Mouse (Mus musculus): ENCODE results near the gene Fbxo46. TPM values are rescaled to one million over a fixed set of nuclear protein-coding genes. Genes with fewer than 3 reads are reported as not detected.

Gene Fbxo46
- polyA plus RNA-seq, 1 experiment = not detected

DNA sequence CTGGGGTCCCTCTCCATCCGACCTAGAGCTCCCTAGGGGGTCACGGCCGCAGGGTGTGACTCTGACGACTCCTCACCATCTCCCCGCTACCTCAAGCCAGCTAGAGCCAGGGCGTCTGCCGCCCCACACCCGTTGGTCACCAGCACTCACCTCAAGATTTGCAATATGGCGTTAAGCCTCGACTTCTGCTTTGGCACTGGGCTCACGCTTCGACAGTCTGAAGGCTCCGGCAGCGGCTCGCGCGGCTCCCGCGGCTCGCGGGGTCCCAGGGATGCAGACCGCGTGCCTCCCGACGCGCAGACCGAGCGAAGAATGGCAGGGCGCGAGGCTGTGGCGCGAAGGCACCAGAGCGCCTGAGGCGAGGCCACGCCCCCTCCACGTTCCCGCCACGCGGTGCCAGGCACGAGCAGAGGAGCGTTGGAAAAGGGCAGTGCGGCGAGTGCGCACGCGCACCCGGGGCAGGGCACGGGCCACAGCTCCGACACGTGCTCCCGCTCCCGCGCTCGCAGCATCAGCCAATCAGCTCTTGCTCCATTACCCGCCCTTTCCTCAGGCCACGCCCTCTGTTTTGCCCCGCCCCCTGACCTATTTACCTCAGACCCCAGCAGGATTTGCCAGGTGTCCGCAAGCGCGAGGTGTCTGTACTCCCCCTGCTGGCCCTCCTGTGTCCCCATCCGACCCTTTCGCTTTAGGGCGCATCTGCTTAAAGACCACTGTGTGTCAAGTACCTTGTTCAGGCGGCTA lies 1.5 kb upstream of the Fbxo46 start, which contains the start of gene Gm4969:
Gene Gm4969, minus strand, starts transcription at position 341 of the 744 bp plus-strand sequence.
- H3K4me1 ChIP-seq (ENCODE audit: control insufficient read depth, insufficient read depth, low read length) = peaks cover 12% of the 10 kb centered on the region
- TF ChIP-seq POLR2A (IDR thresholded peaks at IDR 0.05; ENCODE audit: insufficient read depth, low read depth, low read length) (no peak), CTCF (IDR thresholded peaks at IDR 0.05; ENCODE audit: insufficient read depth, low read depth, low read length) (no peak)
- peak within 1 kb of the TSS; percentile 29 for H3K4me3 ChIP-seq (ENCODE audit: insufficient read depth, low read depth, low read length)
- WGBS = 21% methylated on average over 64 of the region's 64 CpGs
- no peak within 1 kb of the TSS for H3K27ac ChIP-seq (ENCODE audit: insufficient read depth, low read depth, low read length)

GRCm38 (mm10) chr7:19119083-19119482 lies 576 bp upstream of the Fbxo46 start:
- Histone ChIP-seq H3K27ac (ENCODE audit: insufficient read depth, low read depth, low read length) (no peak overlapping the region), H3K4me1 (ENCODE audit: control insufficient read depth, insufficient read depth, low read length) (peaks cover 12% of the 10 kb centered on the region), H3K4me3 (ENCODE audit: insufficient read depth, low read depth, low read length) (no peak overlapping the region)
- TF ChIP-seq CTCF (IDR thresholded peaks at IDR 0.05; ENCODE audit: insufficient read depth, low read depth, low read length) (no peak), POLR2A (IDR thresholded peaks at IDR 0.05; ENCODE audit: insufficient read depth, low read depth, low read length) (no peak)
- WGBS = 92% methylated on average over 8 of the region's 8 CpGs

GRCm38 (mm10) chr7:19121686-19122085 lies 2.0 kb downstream of the Fbxo46 start:
- 76% methylated on average over 4 of the region's 4 CpGs for WGBS
- Histone ChIP-seq H3K4me1 (ENCODE audit: control insufficient read depth, insufficient read depth, low read length) (peaks cover 12% of the 10 kb centered on the region), H3K27ac (ENCODE audit: insufficient read depth, low read depth, low read length) (no peak overlapping the region), H3K4me3 (ENCODE audit: insufficient read depth, low read depth, low read length) (no peak overlapping the region)
- no peak for TF ChIP-seq CTCF (IDR thresholded peaks at IDR 0.05; ENCODE audit: insufficient read depth, low read depth, low read length)
- no peak for TF ChIP-seq POLR2A (IDR thresholded peaks at IDR 0.05; ENCODE audit: insufficient read depth, low read depth, low read length)

GRCm38 (mm10) chr7:19124713-19125112 lies 5.1 kb downstream of the Fbxo46 start:
- Histone ChIP-seq H3K4me3 (ENCODE audit: insufficient read depth, low read depth, low read length) (no peak overlapping the region), H3K27ac (ENCODE audit: insufficient read depth, low read depth, low read length) (no peak overlapping the region), H3K4me1 (ENCODE audit: control insufficient read depth, insufficient read depth, low read length) (peaks cover 2% of the 10 kb centered on the region; the same call in 1 of the 2 replicates)
- 84% methylated on average over 6 of the region's 6 CpGs for WGBS
- TF ChIP-seq POLR2A (IDR thresholded peaks at IDR 0.05; ENCODE audit: insufficient read depth, low read depth, low read length) (no peak), CTCF (IDR thresholded peaks at IDR 0.05; ENCODE audit: insufficient read depth, low read depth, low read length) (no peak)

GRCm38 (mm10) chr7:19127744-19128143 lies 8.1 kb downstream of the Fbxo46 start:
- WGBS = 87% methylated on average over 5 of the region's 5 CpGs
- Histone ChIP-seq H3K4me1 (ENCODE audit: control insufficient read depth, insufficient read depth, low read length) (0 out of 2 replicates have a peak, but pooled peaks cover 7% of the 10 kb centered on the region), H3K27ac (ENCODE audit: insufficient read depth, low read depth, low read length) (no peak overlapping the region), H3K4me3 (ENCODE audit: insufficient read depth, low read depth, low read length) (no peak overlapping the region)
- TF ChIP-seq CTCF (IDR thresholded peaks at IDR 0.05; ENCODE audit: insufficient read depth, low read depth, low read length) (no peak), POLR2A (IDR thresholded peaks at IDR 0.05; ENCODE audit: insufficient read depth, low read depth, low read length) (no peak)

DNA sequence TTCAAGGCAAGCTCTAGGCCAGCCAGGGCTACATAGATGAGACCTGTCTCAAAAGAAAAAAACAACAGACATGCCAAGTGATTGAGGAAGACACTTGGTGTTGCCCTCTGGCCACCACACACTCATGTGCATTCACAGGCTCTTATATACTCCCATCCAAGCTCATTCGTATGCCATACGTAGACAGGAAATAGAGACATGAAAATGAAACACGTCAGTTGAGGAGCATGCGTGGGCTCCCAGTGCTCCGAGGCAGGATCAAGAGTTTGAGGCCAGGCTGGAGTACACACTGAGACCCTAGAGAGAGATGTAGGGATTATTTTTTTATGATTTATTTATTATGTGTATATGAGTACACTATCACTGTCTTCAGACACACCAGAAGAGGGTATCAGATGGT lies 9.7 kb downstream of the Fbxo46 start:
- TF ChIP-seq POLR2A (IDR thresholded peaks at IDR 0.05; ENCODE audit: insufficient read depth, low read depth, low read length) = no peak
- no peak for TF ChIP-seq CTCF (IDR thresholded peaks at IDR 0.05; ENCODE audit: insufficient read depth, low read depth, low read length)
- H3K4me3 ChIP-seq (ENCODE audit: insufficient read depth, low read depth, low read length) = no peak overlapping the region
- no peak overlapping the region for H3K27ac ChIP-seq (ENCODE audit: insufficient read depth, low read depth, low read length)
- WGBS = 96% methylated on average over 5 of the region's 5 CpGs
- 0 out of 2 replicates have a peak, but pooled peaks cover 7% of the 10 kb centered on the region for H3K4me1 ChIP-seq (ENCODE audit: control insufficient read depth, insufficient read depth, low read length)

GRCm38 (mm10) chr7:19130657-19131056 lies 11.0 kb downstream of the Fbxo46 start:
- 13% methylated on average over 4 of the region's 4 CpGs for whole genome bisulfite sequencing
- Histone ChIP-seq H3K4me1 (ENCODE audit: control insufficient read depth, insufficient read depth, low read length) (0 out of 2 replicates have a peak, but pooled peaks cover 7% of the 10 kb centered on the region), H3K27ac (ENCODE audit: insufficient read depth, low read depth, low read length) (peak overlapping the region; percentile 85), H3K4me3 (ENCODE audit: insufficient read depth, low read depth, low read length) (no peak overlapping the region)
- no peak for TF ChIP-seq POLR2A (IDR thresholded peaks at IDR 0.05; ENCODE audit: insufficient read depth, low read depth, low read length)
- no peak for TF ChIP-seq CTCF (IDR thresholded peaks at IDR 0.05; ENCODE audit: insufficient read depth, low read depth, low read length)

DNA sequence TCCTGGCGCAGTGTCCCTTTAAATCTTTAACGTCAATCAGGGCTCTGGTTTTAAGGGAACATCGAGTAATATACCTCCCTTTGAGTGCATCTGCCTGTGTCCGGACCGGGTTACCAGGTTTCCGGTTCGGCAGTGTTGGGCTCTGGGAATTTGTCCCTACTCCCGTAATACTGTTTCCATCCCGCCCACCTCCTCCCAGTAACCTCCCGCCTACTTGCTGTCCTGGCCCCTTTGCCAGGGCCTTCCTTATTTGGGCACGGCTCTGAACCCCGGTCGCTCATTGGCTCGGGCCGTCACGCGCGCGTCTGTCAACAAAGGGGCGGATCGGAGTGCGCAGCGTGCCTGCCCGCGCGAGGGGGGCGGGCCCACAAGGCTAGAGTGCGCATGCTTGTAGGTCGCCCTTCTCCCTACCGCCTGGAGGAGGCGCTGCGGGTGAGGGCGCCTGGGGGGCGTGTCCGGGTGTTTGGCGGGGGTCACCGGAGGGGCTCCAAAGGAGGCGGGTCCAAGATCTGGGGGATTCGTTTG lies 11.7 kb downstream of the Fbxo46 start:
- Histone ChIP-seq H3K4me1 (ENCODE audit: control insufficient read depth, insufficient read depth, low read length) (0 out of 2 replicates have a peak, but pooled peaks cover 7% of the 10 kb centered on the region), H3K27ac (ENCODE audit: insufficient read depth, low read depth, low read length) (peak overlapping the region; percentile 85), H3K4me3 (ENCODE audit: insufficient read depth, low read depth, low read length) (peak overlapping the region; percentile 55)
- under 1% methylated on average over 39 of the region's 39 CpGs for WGBS
- TF ChIP-seq POLR2A (IDR thresholded peaks at IDR 0.05; ENCODE audit: insufficient read depth, low read depth, low read length) (peak; percentile 39; the same call in 1 of the 2 replicates), CTCF (IDR thresholded peaks at IDR 0.05; ENCODE audit: insufficient read depth, low read depth, low read length) (peak; percentile 96)

DNA sequence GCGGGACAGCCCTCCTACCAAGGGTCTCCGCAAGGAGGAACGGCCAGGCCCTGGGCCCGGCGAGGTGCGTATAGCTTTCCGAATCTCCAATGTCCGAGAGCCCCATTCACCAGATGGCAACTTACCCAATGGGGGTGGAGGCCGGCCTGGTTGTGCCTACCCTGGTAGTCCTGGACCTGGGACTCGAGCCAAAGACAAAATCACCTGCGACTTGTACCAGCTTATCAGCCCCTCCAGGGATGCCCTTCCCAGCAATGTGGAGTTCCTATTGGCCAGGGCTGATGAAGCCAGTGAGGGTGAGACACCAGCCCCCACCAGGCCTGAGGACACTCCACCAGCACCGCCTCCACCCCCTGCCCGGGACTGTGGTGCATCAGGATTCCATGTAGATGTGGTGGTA lies 16.5 kb downstream of the Fbxo46 start:
- Histone ChIP-seq H3K27ac (ENCODE audit: insufficient read depth, low read depth, low read length) (no peak overlapping the region), H3K4me1 (ENCODE audit: control insufficient read depth, insufficient read depth, low read length) (0 out of 2 replicates have a peak, but pooled peaks cover 7% of the 10 kb centered on the region), H3K4me3 (ENCODE audit: insufficient read depth, low read depth, low read length) (no peak overlapping the region)
- TF ChIP-seq CTCF (IDR thresholded peaks at IDR 0.05; ENCODE audit: insufficient read depth, low read depth, low read length) (no peak), POLR2A (IDR thresholded peaks at IDR 0.05; ENCODE audit: insufficient read depth, low read depth, low read length) (no peak)
- 95% methylated on average over 13 of the region's 13 CpGs for WGBS

Measured in olfactory bulb, adult 2 months (tissue).